Mouse (Mus musculus) adrenal gland, postnatal 14 days (tissue): ENCODE results near the gene Rps10. TPM values are rescaled to one million over a fixed set of nuclear protein-coding genes. Genes with fewer than 3 reads are reported as not detected.

ENCODE experiments used
- DNase-seq: peaks from one replicate; pipeline ENCODE4 v3.0.0; 2021; ENCODE audit warnings: mixed read lengths
- long read RNA-seq, 2 experiments: library from polyadenylated mRNA; stranded (forward); transcript quantifications; one replicate each; pipeline ENCODE4 v2.0.0; 2021
- total RNA-seq: library from RNA; stranded (reverse); gene quantifications from 2 replicates; pipeline ENCODE4 v1.2.3, GENCODE M21; 2021

The Rps10 gene
- total RNA-seq: 864 and 1,045 TPM in 2 replicates
- long read RNA-seq, experiment 1, transcript Rps10-203 (6 exons, 887 nt): major isoform, 151 of 173 reads
- long read RNA-seq, experiment 1, transcript Rps10-208 (5 exons, 498 nt): minor isoform, 12 of 173 reads
- long read RNA-seq, experiment 1, partial matches to known transcripts: 8 of 173 reads
- long read RNA-seq, experiment 1, other reads (novel, unspliced or antisense): 1 of 173 reads
- long read RNA-seq, experiment 2, transcript Rps10-203 (6 exons, 887 nt): major isoform, 119 of 142 reads
- long read RNA-seq, experiment 2, transcript Rps10-208 (5 exons, 498 nt): minor isoform, 7 of 142 reads
- long read RNA-seq, experiment 2, partial matches to known transcripts: 13 of 142 reads
- long read RNA-seq, experiment 2, other reads (novel, unspliced or antisense): 2 of 142 reads

DNA sequence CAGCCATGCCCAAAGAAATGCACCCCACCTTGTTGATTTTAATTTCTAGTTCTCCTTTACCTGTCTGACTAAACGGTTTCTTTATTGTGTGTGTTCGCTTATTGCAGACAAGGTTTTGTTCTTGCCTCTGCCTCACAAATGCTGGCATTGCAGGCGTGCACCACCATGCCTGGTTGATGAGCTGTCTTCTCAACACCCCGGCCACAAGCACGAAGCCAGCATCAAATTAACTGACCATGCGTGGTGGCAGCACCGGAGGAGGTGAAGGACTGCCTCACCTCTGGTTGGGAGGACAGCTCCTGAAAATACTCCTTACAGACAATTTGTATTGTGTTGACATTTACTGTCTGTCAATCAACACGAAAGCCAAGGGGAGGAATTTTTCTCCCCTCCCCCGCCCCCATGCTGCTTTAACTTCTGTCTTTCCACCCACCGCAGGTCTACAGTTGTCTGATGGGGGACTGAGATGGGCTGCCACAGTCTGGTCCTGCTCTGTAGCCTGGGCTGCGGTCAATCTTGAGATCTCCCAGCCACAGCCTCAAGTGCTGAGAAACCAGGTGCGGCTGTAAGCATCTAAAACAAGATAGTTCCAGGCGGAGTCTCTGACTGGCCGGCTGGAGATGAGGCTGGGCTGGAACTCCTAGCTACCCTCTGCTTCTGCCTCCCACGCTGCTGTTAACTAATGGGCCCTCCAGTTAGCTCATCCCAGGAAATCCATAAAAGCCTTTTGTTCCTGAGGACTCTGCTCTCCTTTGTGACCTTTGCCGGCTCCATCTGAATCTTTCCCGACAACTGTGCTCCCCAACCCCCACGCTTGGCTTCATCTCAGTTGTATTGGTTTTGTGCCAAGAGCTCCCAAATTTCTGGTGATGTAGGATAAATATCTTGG lies at the start of gene Rps10:
Rps10 (minus strand) TSS at position 538 of the 889 bp plus-strand sequence.
- no peak for DNase-seq

DNA sequence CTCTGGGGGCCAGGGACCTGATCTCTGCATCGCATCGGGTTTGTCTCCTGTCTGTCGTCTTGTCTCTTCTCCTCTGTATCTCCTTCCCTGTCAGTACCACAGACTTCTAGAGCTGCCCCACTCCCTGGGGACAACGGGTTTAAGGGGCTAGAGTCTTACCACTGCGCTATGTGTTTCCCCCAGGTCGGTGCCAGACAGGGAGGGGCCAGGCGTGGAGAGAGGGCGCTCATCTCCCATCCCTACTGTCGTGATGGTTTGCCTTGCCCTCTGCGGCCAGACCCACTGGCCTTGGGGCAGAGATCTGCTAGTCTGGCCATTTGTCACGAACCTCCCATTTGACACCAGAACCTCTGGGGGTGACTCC lies 49.1 kb upstream of the Rps10 start:
- no peak for DNase-seq

DNA sequence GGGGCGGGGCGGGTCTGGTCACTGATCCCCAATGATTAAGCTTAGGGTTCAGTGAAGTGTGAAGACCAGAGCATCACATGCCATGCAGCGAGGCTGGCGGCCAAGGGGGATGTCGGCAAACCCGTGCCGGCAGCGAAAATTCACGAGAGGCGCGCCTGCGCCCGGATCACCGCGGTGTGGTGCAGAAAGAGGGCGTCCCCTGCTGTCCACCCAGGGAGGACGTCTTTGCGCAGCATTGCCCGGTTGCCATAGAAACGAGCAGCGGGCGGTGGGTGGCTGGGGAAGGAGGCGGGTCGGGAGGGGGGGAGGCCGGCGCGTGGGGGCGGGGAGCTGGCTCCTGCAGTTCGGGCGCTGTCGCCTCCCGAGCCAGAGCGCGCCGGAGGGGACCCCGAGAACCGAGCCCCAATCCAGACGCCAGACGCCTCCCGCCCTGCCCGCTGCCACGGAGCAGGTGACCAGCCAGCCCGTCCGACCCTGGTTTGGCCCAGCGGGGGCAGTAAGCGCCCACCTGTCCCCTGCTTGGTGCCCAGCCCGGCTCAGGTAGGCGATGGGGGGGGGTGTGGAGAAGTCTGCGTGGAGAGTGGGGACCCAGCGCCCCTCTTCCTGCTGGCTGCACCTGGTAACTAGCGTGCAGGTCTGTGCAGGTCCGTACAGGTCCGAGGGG lies 48.5 kb upstream of the Rps10 start:
- DNase-seq: peak; percentile 85

DNA sequence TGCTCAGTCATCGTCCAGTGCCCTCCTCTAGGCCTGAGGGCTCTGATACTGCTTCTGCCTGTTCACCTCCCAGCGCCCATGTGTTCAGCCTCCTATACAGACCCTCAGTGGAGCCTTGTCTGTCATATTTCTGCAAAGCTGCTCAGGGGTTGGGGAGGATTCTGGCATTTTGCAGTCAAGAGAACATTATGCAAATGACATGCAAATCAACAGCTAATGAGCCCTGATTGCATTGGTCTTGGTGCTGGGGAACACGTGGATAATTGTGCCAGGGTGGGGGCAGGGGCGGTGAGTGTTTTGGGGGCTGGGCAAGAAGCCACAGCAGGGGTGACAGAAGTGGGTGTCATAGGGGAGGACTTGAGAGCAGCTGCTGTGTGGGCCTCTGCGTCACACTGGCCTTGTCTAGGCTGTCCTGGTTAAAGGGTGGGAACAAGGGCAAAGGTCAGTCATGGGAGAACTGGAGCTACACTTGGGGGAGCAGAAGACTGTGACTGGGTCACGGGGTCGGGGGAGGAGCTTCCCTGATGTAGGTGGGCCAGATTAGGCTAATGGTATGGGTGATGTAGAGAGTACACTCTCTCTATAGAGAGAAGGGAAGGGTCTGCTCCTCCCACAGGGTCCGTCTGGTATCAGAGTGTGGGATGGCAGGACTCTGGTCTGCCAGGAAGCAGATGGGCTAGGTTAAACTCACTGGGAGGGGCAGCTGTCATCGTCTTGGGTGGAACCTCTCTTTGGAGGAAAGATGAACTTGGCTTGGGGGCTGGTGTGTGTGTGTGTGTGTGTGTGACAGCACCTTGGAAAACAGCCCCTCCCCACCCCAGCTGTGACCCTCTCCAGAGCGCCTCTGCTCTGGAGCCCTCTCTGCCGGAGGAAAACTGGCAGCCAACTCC lies 42.7 kb upstream of the Rps10 start:
- no peak for DNase-seq

DNA sequence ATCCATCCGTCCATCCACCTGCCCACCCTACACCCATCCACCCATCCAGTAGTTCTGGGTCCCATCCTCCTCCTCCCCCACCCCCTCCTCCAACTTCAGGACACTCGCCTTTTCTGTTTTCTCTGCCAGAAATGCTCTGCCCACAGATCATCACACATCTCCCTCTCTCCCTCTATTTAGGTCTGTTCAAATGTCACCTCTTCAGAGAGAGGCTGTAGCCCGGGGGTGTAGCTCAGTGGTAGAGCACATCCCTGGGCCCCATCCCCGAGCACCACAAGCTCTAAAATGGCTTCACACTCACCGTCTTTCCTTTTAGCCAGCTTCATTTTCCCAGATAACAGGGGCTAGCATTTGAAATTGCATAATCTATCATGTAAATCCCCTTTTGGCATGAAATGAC lies 41.3 kb upstream of the Rps10 start:
- no peak for DNase-seq

DNA sequence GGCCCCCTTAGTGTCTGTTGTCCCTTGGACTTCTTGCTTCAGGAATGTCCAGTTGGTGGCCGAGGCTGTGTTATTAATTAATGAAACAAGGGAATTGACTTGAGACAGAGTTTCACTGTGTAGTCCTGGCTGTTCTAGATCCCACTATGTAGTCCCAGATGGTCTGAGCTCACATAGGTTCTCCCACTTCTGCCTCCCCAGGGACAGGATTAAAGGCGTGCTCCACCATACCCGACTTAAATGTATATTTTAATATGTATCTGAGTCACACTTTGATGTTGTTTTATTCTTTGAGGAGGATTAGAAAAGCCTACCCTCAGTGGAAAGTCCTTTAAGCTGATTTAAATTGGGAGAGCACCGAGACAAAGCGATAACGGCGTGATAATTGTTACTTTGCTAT lies 39.8 kb upstream of the Rps10 start:
- DNase-seq: no peak

DNA sequence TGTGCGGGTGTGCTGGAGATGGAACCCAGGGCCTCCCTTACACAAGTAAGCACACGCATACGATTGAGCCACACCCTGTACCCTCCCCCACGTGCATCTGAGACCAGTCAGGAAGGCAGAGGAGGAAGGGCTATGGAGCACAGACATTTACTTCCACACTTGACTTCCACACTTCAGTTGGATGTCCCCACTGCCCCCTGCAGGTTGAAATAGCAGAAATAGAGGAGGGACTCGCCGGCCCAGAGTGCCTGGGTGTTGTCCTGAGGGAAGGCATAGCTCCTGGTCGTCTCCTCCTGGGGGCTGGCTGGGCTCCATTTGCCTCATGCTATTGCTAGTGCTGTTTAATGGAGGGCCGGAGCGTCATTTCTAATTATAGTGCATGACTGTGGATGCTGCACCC lies 39.0 kb upstream of the Rps10 start:
- DNase-seq: no peak

DNA sequence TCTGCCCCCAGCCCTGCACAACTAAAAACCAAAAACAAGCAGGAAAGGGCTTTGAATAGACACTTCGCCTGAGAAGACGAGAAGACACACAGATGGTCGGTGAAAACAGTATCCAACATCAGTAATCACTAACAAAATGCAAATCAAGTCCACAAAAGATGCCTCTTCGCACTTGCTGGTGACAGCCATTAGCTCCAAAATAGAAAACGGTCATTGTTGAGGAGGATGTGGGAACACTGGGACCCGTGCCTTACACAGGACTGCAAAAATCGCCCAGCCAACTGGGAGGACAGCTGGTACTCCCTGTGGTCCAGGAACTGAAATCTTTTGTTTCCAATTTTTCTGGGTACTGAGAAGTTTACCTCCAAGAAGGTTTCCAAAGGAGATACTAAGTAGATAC lies 37.5 kb upstream of the Rps10 start:
- DNase-seq: no peak

DNA sequence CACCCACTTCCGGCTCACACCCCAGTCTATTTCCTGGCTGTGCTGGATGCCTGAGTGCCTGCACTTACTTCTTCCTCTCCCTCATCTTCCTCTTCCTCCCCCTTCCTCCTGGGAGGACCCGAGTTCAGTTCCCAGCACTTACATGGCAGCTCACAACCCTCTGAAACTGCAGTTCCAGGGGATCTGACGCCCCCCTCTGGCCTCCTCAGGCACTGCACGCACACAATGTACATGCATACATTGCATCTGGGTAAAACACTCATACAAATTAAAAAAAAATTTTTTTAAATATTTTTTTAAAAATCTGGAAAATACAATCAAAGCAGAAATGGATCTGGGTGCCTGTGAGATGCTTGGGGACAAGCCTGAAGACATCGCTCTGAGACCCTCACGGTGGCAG lies 35.3 kb upstream of the Rps10 start:
- DNase-seq: no peak

DNA sequence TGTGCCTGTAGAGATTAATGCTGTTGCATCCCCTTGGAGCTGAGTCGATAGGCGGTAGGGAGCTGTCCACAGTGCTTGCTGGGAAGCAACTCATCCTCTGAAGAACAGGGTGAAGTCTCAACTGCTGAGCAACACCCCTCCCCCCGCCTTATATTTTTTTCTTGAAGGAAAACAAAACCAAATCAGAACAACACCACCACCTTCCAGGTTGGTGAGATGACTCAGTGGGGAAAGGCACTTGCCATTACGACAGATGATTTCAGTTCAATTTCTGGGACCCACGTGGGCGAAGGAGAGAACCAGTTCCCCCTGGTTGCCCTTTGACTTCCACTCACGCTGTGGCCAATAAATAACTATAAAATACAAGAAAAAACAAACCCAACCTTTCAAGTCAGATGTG lies 22.3 kb upstream of the Rps10 start:
- DNase-seq: no peak

DNA sequence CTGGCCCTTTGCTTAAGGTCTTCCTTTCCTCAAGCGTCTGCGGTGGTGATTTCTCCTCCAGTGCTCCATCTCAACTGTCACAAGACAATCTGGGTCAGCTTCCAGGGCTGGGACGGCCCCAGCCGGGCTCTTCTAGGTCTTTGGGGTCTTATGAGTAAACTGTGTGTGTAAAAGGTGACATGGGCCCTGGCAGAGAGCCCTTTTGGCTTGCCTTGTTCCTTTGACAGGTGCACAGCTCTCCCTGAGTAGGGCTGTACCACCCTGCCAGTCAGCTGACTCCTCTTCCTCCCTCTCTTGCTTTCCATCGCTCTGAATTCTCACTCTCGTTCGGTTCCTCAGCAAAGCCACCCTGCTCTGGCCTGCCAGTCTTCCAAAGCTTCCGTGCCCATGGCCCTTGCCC lies 20.7 kb upstream of the Rps10 start:
- DNase-seq: no peak

DNA sequence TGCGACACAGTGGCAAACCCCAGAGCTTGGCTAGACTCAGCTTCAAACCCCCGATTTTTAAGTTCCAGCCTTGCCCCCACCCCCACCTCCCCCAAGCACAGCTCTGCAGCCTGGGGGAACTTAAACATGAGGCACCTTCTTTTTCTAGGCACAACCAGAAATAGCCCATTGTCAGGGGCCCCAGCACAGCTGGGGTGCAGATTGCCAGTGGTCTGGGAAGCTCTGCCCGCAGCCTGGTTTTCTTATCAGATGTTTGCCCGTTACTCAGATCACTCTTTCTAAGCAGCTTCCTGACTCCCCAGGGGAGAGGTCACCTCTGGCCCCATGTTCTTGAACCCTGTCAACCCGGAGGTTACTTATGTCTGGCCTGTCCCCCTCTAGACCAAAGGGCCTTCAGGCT lies 19.9 kb upstream of the Rps10 start:
- no peak for DNase-seq

DNA sequence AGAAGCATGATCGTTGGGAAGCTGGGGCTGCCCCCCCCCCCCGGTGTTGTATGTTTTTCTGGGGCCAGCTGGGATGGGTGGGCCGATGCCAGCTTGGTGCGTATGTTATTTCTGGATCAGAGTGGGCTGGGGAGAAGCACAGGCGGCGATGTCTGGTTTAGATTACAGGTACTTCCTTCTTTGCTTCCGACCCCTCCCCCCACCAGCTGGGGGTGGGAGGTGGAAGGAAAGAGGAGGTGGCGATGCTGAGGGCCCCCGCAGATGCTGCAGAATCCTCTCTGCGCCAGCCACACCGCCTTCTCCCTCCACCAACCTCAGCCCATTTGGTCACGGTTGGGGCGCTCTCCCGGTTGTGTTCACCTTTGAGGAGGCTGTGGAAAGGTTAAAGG lies 19.5 kb upstream of the Rps10 start:
- no peak for DNase-seq

DNA sequence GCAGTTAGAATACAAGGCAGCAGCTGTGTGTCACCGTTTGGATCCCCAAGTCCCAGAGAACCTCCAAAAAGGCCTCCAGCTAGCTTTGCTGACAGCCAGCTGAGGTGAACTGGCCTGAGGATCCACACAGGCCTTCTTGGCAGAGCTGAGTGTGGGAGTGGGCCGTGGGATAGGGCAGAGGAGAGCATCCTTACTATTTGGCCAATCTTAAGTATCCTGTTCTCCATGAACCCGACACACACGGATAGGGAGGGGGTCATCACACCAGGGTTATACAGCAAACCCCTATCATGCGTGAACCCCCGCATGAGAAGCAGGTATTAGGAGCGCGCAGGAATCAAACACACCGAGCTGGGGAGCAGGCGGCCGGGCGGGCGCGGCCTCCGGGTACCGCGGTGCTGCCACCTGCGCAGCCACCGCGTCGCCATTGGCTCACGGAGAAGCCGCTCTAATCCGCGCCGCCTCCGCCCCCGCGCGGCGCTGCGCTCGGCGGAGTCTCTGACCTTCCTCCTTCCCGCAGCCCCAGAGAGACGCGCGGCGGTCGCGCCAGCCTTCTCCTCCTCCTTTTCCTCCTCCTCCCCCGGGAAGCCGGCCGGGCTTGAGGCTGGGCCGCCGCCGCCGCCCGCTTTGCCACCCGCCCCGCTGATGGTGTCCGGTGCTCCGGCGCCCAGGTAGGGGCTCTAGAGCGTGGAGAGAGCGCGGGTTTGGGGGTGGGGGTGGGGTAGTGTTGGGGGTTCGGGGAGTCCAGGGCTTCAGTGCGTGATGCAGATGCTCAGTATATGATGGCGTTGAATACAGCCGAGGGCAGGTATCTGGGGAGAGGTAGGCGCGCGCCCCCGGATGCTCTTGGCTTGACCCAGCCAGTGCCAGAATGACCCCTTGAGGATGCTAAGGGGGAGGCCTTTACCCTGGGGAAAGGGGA lies 18.9 kb upstream of the Rps10 start, which contains the start of gene Pacsin1:
Pacsin1 (plus strand) TSS at position 421 of the 922 bp plus-strand sequence.
- DNase-seq: peak; percentile 63

DNA sequence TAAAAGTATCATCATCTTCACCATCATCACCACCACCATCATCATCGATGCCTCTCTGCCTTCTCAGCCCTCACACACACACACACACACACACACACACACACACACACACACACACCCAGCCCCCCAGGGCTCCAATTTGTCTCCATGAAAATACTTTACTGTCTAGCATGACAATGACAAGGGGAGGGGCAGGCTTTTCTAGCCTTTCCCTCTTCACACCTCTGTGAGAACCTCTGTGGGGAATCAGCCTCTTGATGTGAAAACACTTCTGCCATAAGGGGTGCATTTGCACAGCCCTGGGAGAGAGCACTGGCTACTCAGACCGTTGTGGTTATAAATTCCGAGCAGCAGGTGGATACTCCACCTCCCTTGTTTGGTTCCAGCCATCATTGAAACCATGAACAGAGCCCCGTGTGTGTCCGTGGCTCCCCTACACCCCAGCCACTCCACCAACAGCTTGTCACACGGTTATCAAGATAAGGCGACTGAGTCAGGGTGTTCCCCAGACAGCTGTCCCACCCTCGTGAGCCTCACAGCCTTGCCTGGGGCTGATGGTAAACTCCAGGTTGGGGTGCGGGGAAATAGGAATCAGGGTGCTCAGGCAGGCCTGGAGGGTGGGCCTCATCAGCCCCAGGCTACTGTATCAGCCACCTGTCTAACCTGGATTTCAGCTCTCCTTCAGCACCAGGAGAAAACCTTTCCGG lies 16.9 kb upstream of the Rps10 start:
- no peak for DNase-seq

DNA sequence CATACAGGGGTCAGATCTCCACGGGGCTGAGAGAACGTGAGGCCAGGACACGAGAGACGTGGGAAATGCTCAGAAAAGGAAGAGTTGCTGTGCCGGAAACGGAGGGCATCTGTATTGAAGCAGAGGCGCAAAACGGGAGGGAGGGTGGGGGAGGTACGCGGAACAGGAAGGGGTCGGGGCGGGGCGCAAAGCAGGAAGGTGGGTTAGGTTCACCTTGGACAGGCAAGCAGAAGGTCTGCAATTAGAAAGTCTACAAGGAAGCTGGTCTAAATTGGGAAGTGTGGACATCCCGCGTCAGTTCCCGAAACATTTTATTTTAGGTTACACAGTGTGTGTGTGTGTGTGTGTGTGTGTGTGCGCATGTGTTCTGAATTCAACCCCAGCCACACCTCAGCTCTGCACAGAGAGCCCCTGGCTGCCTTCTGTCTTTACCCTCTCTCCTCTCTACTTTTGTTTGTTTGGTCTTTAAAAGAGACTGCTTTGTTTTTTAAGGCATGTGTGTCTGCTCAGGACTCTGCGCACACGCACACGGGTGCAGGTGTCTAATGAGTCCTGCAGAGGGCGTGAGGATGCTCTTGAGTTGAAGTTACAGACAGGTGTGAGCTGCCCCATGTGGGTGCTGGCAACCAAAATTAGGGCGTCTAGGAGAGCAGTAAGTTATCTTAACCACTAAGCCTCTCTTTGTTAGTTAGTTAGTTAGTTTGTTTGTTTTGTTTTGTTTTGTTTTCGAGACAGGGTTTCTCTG lies 15.7 kb upstream of the Rps10 start:
- no peak for DNase-seq

DNA sequence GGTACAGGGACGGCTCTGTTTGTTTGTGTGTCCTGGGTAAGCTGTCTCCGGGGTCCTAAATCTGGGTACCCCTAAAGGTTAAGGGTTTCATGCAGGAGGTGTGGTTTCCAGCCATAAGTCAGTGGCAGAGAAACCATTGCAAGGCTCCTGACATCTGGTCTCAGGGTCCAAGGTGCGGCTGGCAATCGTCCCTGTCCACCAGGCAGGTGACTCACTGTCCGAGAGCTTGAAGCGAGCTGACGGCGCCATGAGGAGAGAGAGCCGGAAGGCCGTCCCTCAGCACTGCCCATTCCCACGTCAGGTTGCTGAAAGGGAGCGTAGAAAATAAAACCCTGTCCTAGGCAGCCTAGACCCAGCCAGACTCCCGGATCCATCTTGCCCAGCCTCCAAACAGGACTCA lies 14.1 kb upstream of the Rps10 start:
- peak; percentile 42 for DNase-seq

DNA sequence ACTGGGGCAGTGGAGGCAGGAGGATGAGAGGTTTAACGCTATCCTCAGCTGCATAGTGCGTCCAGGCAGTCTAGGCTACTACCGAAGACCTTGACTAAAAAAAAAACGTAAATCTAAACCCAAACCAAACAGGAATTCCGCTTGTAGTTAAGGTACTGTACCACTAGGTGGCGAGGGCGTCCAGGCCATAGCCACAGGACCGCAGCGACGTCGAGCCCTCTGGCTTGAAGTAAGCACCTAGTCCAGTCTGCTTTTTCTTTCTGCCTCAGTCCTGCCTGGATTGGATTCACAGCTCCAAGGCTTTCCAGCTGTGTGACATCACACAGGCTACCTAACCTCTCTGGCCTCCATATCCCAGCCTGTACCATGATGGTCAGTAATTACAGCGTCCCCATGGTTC lies 13.7 kb upstream of the Rps10 start:
- peak; percentile 81 for DNase-seq

DNA sequence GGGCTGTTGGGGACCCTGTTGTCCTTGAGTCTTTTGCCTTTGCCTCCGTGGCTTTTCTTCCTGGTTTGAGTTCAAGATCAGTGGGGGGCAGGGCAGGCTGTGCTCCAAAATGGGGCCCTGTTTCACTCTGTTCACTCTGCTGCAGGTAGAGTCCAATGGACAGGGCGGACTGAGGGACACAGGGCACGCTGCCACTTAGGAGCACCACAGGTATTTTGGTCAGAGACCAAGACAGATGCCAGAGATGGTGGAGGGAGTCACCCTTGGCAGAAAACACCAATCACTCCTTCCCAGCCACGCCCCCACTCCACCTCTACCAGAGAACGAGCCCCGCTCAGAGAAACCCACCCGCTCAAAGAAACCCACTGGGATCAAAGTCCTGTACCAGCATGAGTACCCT lies 9.3 kb upstream of the Rps10 start:
- DNase-seq: no peak
